Mouse (Mus musculus) macrophage (primary cell): Measurements from ENCODE around the gene D930020B18Rik. TPM values are rescaled to one million over a fixed set of nuclear protein-coding genes. Genes with fewer than 3 reads are reported as not detected.

ENCODE experiments used
- H3K27ac ChIP-seq: fragments of 350-480 bp; formaldehyde crosslinking; 2 replicates; pipeline ENCODE4 v1.9.0; 2021
- H3K36me3 ChIP-seq: fragments of 350-480 bp; formaldehyde crosslinking; 2 replicates; pipeline ENCODE4 v1.9.0; 2021; ENCODE audit errors: inconsistent target
- H3K4me3 ChIP-seq: fragments of 350-480 bp; formaldehyde crosslinking; 2 replicates; pipeline ENCODE4 v1.9.0; 2021; ENCODE audit errors: inconsistent target
- H3K79me2 ChIP-seq: fragments of 350-480 bp; formaldehyde crosslinking; 2 replicates; pipeline ENCODE4 v1.9.0; 2021; ENCODE audit errors: inconsistent target
- WGBS: methylation state at CpG from one replicate; pipeline ENCODE4 v1.1.7; 2026; ENCODE audit warnings: inconsistent platforms; ENCODE audit not compliant: missing documents; 5-methylcytosine and 5-hydroxymethylcytosine counted together
- polyA plus RNA-seq: library from polyadenylated mRNA; stranded (reverse); fragments of 250-400 nt; gene quantifications from 3 replicates; pipeline ENCODE4 v1.2.4, GENCODE M21; 2018; ENCODE audit warnings: inconsistent platforms

The D930020B18Rik gene
- polyA plus RNA-seq, 1 experiment from 2014 or later = not detected

DNA sequence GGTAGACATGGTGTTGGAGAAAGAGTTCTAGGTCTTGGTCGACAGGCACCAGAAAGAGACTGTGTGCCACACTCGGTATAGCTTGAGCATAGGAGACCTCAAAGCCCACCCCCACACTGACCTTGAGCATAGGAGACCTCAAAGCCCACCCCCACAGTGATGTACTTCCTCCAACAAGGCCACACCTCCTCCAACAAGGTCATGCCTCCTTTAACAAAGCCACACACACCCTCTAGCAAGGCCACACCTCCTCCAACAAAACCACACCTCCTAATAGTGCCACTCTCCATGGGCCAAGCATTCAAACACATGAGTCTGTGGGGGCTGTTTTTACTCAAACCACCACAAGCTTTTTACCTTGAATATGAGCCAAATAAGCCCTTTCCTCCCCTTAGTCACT, 21.3 kb downstream of the D930020B18Rik start:
- WGBS = 100% methylated on average over 1 of the region's 2 CpGs
- no peak overlapping the region for H3K27ac ChIP-seq
- no peaks in the 10 kb centered on the region for H3K79me2 ChIP-seq
- no peaks in the 10 kb centered on the region for H3K36me3 ChIP-seq
- no peak overlapping the region for H3K4me3 ChIP-seq

DNA sequence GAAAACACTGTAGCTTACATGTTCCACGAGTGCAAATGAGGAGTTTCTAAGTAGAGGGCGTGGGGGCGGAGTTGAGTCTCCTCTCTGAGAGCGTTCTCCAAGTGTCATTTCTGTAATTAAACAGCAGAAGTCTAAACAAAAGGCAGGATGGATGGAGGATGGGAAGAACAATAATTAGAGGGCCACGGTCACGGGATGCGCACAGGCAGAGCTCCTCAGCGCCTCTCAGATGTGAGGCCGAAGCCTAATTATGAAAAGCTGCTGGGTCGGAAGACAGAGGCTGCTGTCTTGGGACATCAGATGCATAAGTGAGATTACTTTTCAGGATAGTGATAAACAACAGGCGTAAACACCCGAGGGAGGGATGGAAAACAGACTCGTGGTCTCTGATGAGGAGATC, 22.2 kb downstream of the D930020B18Rik start:
- H3K27ac ChIP-seq = no peak overlapping the region
- WGBS = 86% methylated on average over 13 of the region's 13 CpGs

DNA sequence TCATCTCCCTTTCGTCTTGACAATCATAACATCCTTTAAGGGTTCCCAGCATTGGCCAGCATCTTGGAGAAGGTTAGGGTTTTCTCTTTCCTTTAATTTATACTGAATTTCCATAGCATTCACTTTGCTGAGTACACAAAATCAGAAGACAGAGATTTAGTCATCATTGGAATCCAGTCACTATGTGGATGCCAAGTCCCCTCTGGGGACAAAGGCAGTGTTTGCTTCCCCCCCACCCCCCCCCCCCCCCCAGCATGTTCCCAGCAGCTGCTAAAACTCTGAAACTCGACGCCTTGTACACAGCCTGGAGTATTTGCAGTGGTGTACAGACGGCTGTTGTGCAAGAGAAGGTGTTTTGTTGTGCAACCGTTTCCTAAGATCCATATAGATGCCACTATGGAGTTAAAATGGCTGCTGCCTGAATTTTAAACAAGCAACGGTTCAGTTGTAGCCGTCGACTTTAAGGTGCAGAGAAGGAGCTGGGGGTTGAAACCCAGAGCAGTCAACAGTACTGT, 24.3 kb downstream of the D930020B18Rik start:
- 70% methylated on average over 8 of the region's 8 CpGs for WGBS
- no peaks in the 10 kb centered on the region for H3K79me2 ChIP-seq

More for the DNA sequence above, 22.2 kb downstream of the D930020B18Rik start:
- no peak overlapping the region for H3K4me3 ChIP-seq
- H3K36me3 ChIP-seq = no peaks in the 10 kb centered on the region
- no peaks in the 10 kb centered on the region for H3K79me2 ChIP-seq

DNA sequence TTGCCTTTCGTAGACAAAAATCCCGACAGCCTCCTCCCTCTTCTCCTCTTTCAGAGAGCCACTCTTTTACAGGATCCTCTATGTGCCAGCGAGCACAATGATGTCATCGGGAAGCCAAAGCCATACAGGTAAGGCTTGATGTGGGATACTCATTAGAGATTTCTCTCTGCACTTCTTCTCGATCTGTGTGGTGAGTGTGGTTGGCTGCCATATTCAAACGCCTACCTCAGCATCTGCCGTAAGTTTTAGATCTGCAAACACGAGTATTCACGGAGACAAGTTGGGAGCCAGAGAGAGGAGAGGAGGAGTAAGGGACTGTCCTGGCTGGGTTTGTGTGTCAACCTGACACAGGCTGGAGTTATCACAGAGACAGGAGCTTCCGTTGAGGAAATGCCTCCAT, 27.7 kb downstream of the D930020B18Rik start:
- Histone ChIP-seq H3K36me3 (no peaks in the 10 kb centered on the region), H3K79me2 (no peaks in the 10 kb centered on the region), H3K27ac (no peak overlapping the region), H3K4me3 (no peak overlapping the region)
- 94% methylated on average over 10 of the region's 10 CpGs for WGBS

More for the DNA sequence above, 24.3 kb downstream of the D930020B18Rik start:
- Histone ChIP-seq H3K36me3 (no peaks in the 10 kb centered on the region), H3K27ac (no peak overlapping the region), H3K4me3 (no peak overlapping the region)

DNA sequence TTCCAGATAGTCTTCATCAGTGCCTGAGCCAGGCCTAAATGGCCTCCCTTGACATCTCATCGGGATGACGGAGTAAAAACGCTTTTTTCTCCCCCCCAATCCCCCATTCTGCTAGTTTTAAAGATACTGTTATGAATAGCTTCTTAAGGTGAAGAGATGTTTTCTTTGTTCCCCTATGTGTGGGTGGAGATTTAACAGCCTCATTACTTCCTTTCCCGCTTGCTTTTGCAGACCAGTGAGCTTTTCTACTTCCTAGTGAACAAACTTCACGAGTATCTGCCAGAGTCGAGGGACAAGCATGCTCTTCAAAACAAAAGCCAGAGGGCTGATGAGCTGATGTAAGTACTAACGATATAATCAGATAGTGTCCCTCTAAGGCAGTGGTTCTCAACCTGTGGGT, 35.6 kb downstream of the D930020B18Rik start:
- 54% methylated on average over 7 of the region's 7 CpGs for WGBS
- no peak overlapping the region for H3K4me3 ChIP-seq
- no peak overlapping the region for H3K27ac ChIP-seq
- H3K79me2 ChIP-seq = no peaks in the 10 kb centered on the region
- no peaks in the 10 kb centered on the region for H3K36me3 ChIP-seq

DNA sequence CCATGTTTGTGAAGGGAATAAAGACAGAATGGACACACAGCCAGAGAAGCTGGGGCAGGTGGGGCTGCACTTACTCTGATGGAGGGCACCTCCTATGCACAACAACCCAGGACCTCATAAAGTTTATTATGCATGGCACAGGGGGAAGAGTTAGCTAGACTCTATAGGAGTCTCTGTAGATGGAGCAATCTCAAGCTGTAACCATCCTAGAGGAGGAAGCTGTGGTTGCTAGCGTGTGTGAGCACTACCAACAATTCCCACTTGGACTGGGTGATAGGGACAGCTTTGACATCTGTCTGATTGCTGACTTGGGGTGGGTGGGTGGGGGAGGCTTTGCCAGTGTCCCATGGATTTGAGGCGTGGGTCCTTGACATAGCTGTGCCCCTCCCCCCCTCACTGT, 39.5 kb downstream of the D930020B18Rik start:
- H3K4me3 ChIP-seq = no peak overlapping the region
- H3K79me2 ChIP-seq = no peaks in the 10 kb centered on the region
- no peak overlapping the region for H3K27ac ChIP-seq
- no peaks in the 10 kb centered on the region for H3K36me3 ChIP-seq
- WGBS = 33% methylated on average over 2 of the region's 2 CpGs

DNA sequence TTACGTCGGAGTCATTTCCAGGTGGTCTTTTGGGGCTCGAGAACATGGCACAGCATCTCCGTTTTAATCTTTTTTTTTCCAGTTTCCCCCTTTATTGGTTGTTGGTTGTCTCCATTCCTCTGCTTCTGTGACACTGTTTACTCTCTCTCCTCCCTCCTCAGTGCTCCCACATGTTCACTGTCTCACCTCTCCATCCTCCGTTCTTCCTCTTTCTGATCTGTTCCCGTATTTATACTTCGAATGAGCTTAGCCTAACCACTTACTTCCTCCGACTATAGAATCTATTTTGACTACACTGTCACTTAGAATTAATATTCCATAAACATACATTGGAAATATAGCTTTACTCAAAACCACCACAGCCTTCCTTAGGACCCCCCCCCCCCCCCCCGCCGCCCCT, 41.2 kb downstream of the D930020B18Rik start:
- Histone ChIP-seq H3K27ac (no peak overlapping the region), H3K36me3 (no peaks in the 10 kb centered on the region), H3K4me3 (no peak overlapping the region), H3K79me2 (no peaks in the 10 kb centered on the region)
- WGBS = 53% methylated on average over 8 of the region's 10 CpGs

DNA sequence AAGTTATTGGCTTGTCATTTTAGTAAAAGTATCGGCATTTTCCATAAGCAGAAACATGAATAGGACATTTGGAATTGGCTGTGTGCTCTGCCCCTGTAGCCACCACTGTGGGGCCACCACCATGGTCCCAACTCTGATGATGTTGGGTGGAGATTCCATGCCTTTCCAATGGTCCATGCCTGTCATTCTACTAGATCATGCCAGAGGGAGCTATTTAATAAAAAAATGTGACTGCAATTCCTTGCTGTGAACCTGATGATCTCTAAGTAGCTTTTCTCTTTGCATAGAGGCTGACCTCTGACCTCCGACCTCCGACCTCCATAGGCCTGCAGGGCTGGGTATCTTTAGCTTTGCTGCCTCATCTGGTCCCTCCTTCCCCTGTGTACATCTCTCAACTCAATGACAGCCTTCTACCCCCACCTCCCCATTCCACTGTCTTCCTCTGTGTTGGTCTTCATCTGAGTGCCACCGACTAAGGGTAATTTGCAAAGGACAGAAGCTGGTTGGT, 44.8 kb downstream of the D930020B18Rik start:
- Histone ChIP-seq H3K4me3 (no peak overlapping the region), H3K36me3 (no peaks in the 10 kb centered on the region), H3K79me2 (no peaks in the 10 kb centered on the region), H3K27ac (no peak overlapping the region)
- 93% methylated on average over 4 of the region's 4 CpGs for WGBS

DNA sequence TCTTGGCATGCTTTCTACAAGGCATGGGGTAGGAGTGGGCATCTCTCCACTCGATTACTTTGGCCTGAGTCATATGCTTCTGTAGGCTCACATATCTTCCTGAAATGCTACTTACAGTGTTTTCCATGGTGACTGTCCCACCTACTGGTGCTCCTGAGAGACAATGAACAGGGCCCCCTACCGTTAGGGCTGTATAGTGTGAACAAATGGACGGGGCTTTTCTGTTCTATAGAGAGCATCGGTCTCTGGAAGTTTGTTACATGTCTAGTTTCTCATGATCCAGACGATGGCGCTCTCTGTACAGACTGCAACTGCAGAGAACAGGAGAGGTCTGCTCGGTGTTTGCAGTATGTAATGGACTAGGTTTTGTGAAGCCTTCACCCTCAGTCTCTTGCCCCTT, 46.1 kb downstream of the D930020B18Rik start:
- H3K27ac ChIP-seq = no peak overlapping the region
- H3K79me2 ChIP-seq = no peaks in the 10 kb centered on the region
- no peak overlapping the region for H3K4me3 ChIP-seq
- 88% methylated on average over 6 of the region's 7 CpGs for WGBS
- H3K36me3 ChIP-seq = no peaks in the 10 kb centered on the region

DNA sequence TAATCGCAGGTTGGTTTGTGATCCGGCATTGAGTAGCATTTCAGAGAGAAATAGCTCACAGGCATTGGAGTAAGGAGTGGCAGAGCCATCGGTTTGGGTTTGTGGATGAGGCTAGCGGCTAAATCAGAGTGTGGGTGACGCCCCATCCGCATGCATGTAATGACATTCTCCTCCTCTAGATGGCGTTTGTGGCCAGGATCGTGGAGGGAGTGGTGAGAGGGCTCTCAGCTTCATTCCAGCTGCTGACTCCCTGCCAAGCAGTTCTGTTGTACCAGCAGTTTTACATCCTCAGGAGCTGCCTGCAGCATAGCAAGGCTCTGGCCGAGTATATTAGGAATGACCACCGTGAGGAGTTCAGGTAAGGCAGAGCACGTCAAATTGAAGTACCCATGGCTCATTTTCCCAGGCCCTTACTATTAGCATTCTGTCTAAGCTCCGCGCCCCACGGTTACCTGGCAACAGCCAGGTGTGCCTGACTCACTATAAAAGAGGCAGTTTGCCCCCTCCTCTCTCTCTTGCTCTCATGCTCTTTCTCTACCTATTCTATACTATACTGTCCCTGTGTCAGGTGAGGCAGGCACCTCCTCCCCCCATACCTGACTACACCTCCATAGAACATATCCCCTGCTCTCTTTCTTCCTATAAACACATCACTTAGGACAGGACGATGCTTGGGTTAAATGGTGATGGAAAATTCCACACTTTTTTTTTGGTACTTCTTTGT, 48.4 kb downstream of the D930020B18Rik start:
- no peaks in the 10 kb centered on the region for H3K79me2 ChIP-seq
- H3K4me3 ChIP-seq = no peak overlapping the region
- 59% methylated on average over 15 of the region's 15 CpGs for WGBS
- H3K27ac ChIP-seq = no peak overlapping the region
- H3K36me3 ChIP-seq = no peaks in the 10 kb centered on the region

DNA sequence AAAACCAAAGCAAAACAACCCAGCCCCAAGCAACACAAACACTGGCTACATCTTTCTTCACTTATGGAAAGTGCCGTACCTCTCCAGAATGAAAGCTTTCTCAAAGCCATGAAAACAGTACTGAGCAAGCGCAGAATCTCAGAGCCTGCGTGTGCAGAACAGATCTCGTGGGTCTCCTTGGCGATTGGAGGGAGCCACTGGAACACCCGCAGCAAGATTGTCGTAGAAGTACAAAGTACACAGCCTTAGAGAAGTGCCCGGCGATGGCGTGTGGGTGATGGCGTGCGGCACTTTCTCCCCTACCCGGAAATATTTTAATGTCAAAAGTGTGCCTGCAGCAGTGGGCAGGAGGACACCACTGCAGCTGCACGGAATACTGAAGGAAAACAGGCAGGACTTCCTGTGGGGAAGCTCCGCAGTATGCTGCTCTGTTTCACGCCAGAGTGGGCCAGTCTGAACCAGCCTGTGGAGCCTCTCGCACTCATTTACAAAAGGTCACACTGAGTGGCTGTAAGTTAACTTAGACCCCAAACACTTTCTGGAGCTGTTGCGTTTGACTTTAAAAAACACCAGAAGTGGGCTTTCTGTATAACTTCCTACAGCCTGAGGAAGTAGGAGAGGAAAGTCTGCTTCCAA, 51.7 kb downstream of the D930020B18Rik start:
- no peaks in the 10 kb centered on the region for H3K36me3 ChIP-seq
- 33% methylated on average over 18 of the region's 18 CpGs for WGBS
- H3K4me3 ChIP-seq = peak overlapping the region; percentile 17; the same call in 1 of the 2 replicates
- H3K27ac ChIP-seq = 0 out of 2 replicates have a peak overlapping the region, but pooled peaks have one; percentile 4
- H3K79me2 ChIP-seq = no peaks in the 10 kb centered on the region

DNA sequence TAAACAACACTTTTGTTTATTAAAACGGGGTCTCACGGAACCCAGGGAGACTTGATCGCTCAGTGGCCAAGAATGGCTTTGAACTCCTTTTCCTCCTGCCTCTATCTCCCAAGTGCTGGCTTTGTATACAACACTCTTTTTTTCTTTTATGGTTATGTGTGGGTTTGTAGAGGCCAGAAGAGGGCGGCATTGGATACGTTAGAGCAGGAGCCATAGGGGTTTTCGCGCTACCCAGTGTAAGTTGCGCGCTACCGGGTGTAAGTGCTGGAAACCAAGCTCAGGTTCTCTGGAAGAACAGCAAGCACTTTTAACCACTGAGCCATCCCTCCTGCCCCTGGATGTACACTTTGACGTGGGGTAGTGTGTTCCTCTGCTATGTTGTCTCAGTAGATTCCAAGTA, 53.2 kb downstream of the D930020B18Rik start:
- WGBS = 94% methylated on average over 11 of the region's 11 CpGs

DNA sequence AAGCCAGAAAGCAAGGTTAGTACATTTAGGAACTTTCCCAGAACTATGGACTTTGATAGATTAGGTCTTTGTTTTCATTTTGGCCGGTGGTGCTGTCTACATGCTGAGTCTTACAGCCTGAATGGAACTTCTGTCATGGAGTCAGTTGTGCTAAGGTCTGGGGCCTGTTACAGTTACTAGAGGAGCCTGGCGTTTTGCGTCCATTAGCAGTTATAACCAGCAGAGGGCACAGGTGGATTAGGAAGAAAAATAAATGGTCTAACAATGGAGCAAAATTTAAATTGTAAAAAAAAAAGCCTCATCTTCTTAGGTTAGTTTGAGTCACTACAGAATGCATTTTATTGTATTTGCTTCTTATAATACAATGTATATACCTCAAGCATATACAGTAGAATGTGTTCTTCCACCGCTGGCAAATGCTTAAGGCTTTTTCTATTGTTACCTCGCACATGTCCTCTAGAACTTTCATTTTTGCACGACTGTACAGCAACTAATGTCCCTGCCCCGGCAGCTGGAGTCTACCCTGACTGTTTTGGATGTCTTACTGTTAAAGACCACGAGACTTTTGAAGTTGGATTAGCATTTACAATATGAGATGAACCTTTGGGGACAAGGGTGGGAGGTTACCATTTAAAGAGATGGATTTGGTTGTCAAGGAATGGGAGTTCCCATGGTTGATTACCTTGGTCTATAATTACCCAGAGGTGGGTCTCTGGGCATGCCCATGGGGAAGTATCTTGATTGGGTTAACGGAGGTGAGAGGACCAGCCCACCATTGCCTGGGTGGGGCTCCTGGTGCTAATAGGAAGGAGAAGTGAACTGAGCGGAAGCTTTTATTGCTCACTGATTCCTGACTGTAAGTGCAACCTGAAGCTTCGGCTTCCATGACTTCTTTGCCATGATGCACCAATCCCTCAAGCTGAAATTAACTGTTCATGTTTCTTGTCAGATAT, 60.2 kb downstream of the D930020B18Rik start:
- Histone ChIP-seq H3K4me3 (peak overlapping the region; percentile 2; the same call in 1 of the 2 replicates), H3K36me3 (no peaks in the 10 kb centered on the region)
- 22% methylated on average over 11 of the region's 11 CpGs for WGBS

More for the DNA sequence above, 53.2 kb downstream of the D930020B18Rik start:
- no peaks in the 10 kb centered on the region for H3K79me2 ChIP-seq
- H3K27ac ChIP-seq = no peak overlapping the region
- H3K36me3 ChIP-seq = no peaks in the 10 kb centered on the region
- no peak overlapping the region for H3K4me3 ChIP-seq

DNA sequence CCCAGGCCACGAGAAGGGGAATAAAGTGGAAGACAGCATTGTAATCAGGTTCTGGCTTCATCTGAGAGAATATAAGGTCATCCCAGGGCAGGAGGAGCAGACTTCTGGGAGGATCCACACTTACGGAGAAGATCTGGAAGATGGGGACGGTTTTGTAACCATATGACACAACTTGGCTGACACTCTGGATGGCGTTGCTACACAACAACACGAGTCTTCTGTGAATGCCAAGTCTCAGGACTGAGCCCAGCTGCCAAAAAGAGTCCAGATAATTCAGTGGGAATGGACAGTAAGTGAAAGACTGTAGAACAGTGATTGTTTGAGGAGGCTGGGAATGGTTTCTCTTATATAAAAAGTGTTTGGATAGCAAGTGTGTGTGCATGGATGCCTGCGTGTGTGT, 62.2 kb downstream of the D930020B18Rik start:
- Histone ChIP-seq H3K4me3 (no peak overlapping the region), H3K36me3 (no peaks in the 10 kb centered on the region), H3K27ac (no peak overlapping the region), H3K79me2 (no peaks in the 10 kb centered on the region)
- WGBS = 90% methylated on average over 6 of the region's 6 CpGs

More for the DNA sequence above, 60.2 kb downstream of the D930020B18Rik start:
- H3K27ac ChIP-seq = no peak overlapping the region
- no peaks in the 10 kb centered on the region for H3K79me2 ChIP-seq
